Mouse (Mus musculus) heart, postnatal 0 days (tissue): ENCODE measurements around the gene Lingo1. TPM values are rescaled to one million over a fixed set of nuclear protein-coding genes. Genes with fewer than 3 reads are reported as not detected.

Experiments
- ATAC-seq: fragments of 200-750 bp; cut with Nextera tagmentation; 2 replicates; pipeline ENCODE4 v1.8.0; 2017; ENCODE audit warnings: low read depth, moderate number of reproducible peaks, moderate library complexity; ENCODE audit not compliant: insufficient read depth
- DNase-seq: peaks from one replicate; pipeline ENCODE4 v3.0.0-alpha.2; 2016; ENCODE audit warnings: low spot score
- H3K27ac ChIP-seq: fragments of 300-500 bp; sonication (generic); 2 replicates; pipeline ENCODE4 v1.5.1; 2014; ENCODE audit warnings: low read depth, mild to moderate bottlenecking
- H3K27me3 ChIP-seq: fragments of 300-500 bp; sonication (generic); 2 replicates; pipeline ENCODE4 v1.6.1; 2014; ENCODE audit warnings: low read length, mixed read lengths; ENCODE audit not compliant: control insufficient read depth, insufficient read depth
- H3K36me3 ChIP-seq: fragments of 300-500 bp; sonication (generic); replicated peaks from 2 replicates; pipeline ENCODE4 v1.6.1; 2014; ENCODE audit warnings: low read length, mixed read lengths; ENCODE audit not compliant: control insufficient read depth, insufficient read depth
- H3K4me1 ChIP-seq: fragments of 300-500 bp; sonication (generic); 2 replicates; pipeline ENCODE4 v1.6.1; 2014; ENCODE audit warnings: antibody characterized with exemption; ENCODE audit not compliant: control insufficient read depth, insufficient read depth
- H3K4me2 ChIP-seq: fragments of 300-500 bp; sonication (generic); 2 replicates; pipeline ENCODE4 v1.6.1; 2014; ENCODE audit warnings: low read depth, mild to moderate bottlenecking, low read length, moderate library complexity
- H3K4me3 ChIP-seq: fragments of 300-500 bp; sonication (generic); 2 replicates; pipeline ENCODE4 v1.5.1; 2014; ENCODE audit warnings: low read depth, low read length
- H3K9ac ChIP-seq: fragments of 300-500 bp; sonication (generic); replicated peaks from 2 replicates; pipeline ENCODE4 v1.6.1; 2014; ENCODE audit warnings: low read depth, low read length, mixed read lengths
- H3K9me3 ChIP-seq: fragments of 300-500 bp; sonication (generic); replicated peaks from 2 replicates; pipeline ENCODE4 v1.6.1; 2016; ENCODE audit warnings: low read length; ENCODE audit not compliant: control insufficient read depth
- CTCF ChIP-seq: IDR thresholded peaks from 2 replicates; pipeline ENCODE4 v1.5.1; 2016; ENCODE audit warnings: antibody characterized with exemption, control low read depth, low read depth
- EP300 ChIP-seq: IDR thresholded peaks from 2 replicates; pipeline ENCODE4 v1.6.1; 2016; ENCODE audit warnings: antibody characterized with exemption, low read depth
- WGBS: fragments of 180-500 bp; shearing (Covaris S2); extraction: QIAGEN DNeasy Blood & Tissue Kit; methylation state at CpG from one replicate; pipeline ENCODE4 v1.1.7; 2014; 5-methylcytosine and 5-hydroxymethylcytosine counted together
- polyA plus RNA-seq: library from polyadenylated mRNA; unstranded; fragments of >200 nt; fragmentation: Nextera tagmentation; extraction: Ambion mirVana; gene quantifications from 2 replicates; pipeline ENCODE4 v1.2.1, GENCODE M21; 2015
- total RNA-seq: library from RNA; depleted of rRNA; stranded (reverse); fragments of >200 nt; gene quantifications from 2 replicates; pipeline ENCODE4 v1.2.3, GENCODE M21; 2014; ENCODE audit warnings: low replicate concordance

Lingo1 gene
- total and polyA plus RNA-seq, 2 experiments from 2014 or later = 0.66 to 2.4 TPM

DNA sequence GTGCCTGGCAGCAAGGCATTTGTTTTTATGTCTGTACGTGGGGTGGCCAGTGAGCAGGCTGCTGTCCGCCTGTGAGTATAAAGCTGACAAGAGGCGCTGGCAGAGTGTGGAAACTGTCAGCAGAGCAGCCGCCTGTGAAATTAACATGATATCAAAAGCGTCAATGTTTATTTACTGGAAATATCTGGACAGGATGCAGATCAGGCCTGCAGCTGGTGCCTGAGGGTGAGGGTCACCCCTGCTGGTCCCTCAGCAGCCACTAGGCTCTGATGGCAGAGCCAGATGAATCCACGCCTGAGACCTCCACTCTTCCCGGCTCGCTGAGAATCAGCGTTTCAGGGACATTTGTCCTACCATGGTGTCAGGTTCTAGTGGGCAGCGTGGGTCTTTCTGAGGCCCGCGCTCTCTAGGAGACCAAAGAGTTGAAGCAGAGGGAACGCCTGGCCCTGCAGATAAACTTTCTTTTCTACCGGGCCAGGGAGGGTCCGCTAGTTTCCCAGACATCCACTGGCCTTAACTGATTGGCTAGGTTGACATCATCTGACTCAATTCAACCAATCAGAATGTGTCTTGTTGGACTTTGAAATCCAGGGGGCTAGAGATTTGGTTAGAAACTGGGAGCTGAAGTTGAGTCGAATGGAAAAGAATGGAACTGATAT, 190.1 kb downstream of the Lingo1 start:
- DNase-seq (peak; percentile 34), ATAC-seq (peak; percentile 49; the same call in 1 of the 2 replicates)
- no peak overlapping the region; the same call in 1 of the 2 replicates for H3K4me2 ChIP-seq
- no peaks in the 10 kb centered on the region for H3K4me1 ChIP-seq
- peak overlapping the region; percentile 36; the same call in 1 of the 2 replicates for H3K27ac ChIP-seq
- TF ChIP-seq EP300 = no peak
- no peak for TF ChIP-seq CTCF
- 56% methylated on average over 16 of the region's 16 CpGs for WGBS
- no peaks in the 10 kb centered on the region for H3K27me3 ChIP-seq
- peak overlapping the region; percentile 7; the same call in 1 of the 2 replicates for H3K4me3 ChIP-seq
- H3K9me3 ChIP-seq = no peaks in the 10 kb centered on the region
- no peak overlapping the region for H3K9ac ChIP-seq
- H3K36me3 ChIP-seq = no peaks in the 10 kb centered on the region

DNA sequence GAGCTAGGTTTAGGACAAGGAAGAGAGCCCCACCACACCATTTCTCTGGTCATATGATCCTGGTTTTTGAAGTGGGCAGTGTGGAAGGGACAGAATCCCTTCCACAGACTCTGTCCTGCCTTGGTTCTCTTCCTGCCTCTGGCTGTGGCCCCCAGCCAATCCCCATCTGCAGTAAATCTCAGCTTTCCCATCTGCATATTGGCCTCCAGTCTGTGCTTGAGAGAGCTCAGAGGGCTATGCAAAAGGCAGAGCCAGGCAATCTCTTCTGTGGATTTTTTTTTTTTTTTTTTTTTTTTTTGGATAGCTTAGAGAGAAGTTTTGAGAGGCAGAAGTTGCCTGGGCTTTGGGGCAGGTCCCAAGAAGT, 190.8 kb downstream of the Lingo1 start:
- Histone ChIP-seq H3K9me3 (no peaks in the 10 kb centered on the region), H3K27ac (no peak overlapping the region), H3K4me1 (no peaks in the 10 kb centered on the region), H3K4me3 (no peak overlapping the region), H3K27me3 (no peaks in the 10 kb centered on the region), H3K36me3 (no peaks in the 10 kb centered on the region), H3K4me2 (no peak overlapping the region), H3K9ac (no peak overlapping the region)
- TF ChIP-seq CTCF (no peak), EP300 (no peak)
- ATAC-seq = no peak
- DNase-seq = no peak

DNA sequence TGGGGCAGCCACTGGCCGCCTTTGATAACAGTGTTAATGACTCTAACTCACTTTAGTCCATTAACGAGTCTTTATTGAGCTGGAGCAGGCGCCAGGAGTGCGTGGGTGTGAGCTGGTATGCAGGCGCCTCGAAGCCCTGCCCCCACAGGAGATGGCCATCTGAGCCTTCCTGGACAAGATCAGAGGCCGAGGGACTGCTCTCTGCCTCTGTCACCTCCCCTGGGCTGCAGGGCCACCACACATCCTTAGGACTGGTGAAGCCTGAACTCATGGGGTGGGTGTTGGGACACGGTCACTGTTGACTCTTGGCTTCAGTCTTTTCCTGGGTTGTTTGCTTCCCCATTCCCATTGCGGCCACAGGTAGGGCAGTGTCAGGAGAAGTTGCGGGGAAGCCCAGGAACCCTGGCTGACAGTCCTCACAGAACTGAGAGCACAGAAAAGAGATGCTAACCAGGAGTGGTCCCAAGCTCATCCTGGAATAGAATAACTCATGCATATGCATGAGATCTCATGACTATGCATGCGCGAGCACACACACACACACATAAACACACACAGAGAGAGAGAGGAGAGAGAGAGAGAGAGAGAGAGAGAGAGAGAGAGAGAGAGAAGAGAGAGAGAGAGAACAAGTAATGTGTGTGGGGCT, 191.3 kb downstream of the Lingo1 start:
- Histone ChIP-seq H3K27me3 (no peaks in the 10 kb centered on the region), H3K36me3 (no peaks in the 10 kb centered on the region), H3K9me3 (no peaks in the 10 kb centered on the region), H3K9ac (no peak overlapping the region), H3K4me3 (no peak overlapping the region), H3K27ac (no peak overlapping the region), H3K4me2 (no peak overlapping the region), H3K4me1 (no peaks in the 10 kb centered on the region)
- 35% methylated on average over 12 of the region's 12 CpGs for WGBS
- TF ChIP-seq EP300 (no peak), CTCF (no peak)
- DNase-seq = no peak
- ATAC-seq = no peak

- H3K4me2 ChIP-seq = no peak overlapping the region
- H3K9me3 ChIP-seq = no peaks in the 10 kb centered on the region
- H3K4me3 ChIP-seq = no peak overlapping the region
- ATAC-seq = no peak
- H3K36me3 ChIP-seq = no peaks in the 10 kb centered on the region
- TF ChIP-seq CTCF (no peak), EP300 (no peak)
- H3K9ac ChIP-seq = no peak overlapping the region
- no peaks in the 10 kb centered on the region for H3K4me1 ChIP-seq
- no peak overlapping the region for H3K27ac ChIP-seq
- DNase-seq = no peak
- no peaks in the 10 kb centered on the region for H3K27me3 ChIP-seq
- 67% methylated on average over 11 of the region's 11 CpGs for WGBS
Measured at GRCm38 (mm10) chr9:56600655-56601054, 195.6 kb downstream of the Lingo1 start.

DNA sequence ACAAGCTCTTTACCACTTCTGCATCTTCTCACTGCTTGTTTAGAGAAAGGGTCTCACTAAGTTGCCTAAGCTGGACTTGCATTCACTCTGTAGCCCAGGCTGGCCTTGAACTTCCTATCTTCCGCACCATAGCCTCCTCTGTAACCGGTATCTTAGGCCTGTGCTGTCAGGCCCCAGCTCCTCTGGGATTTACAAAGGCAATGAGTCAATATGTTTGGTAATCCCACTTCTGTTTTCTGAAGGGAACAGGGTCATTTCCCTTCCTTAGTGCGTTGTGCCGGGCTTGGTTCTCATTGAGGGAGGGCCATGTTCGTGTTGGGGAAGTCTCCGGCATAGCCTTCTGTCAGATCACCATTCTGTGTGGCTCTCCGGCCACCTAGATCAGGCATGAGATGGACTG, 203.6 kb downstream of the Lingo1 start:
- H3K4me2 ChIP-seq = no peak overlapping the region
- no peak for TF ChIP-seq CTCF
- TF ChIP-seq EP300 = no peak
- ATAC-seq = no peak

More for the DNA sequence above, 203.6 kb downstream of the Lingo1 start:
- DNase-seq = no peak
- WGBS = 80% methylated on average over 7 of the region's 7 CpGs
- Histone ChIP-seq H3K27me3 (no peaks in the 10 kb centered on the region), H3K9me3 (no peaks in the 10 kb centered on the region), H3K9ac (no peak overlapping the region), H3K4me1 (no peaks in the 10 kb centered on the region), H3K4me3 (no peak overlapping the region), H3K27ac (no peak overlapping the region), H3K36me3 (no peaks in the 10 kb centered on the region)
